Mouse (Mus musculus) hematopoietic stem cell, adult 5-6 weeks (primary cell): ENCODE data around the gene Wnt5b. TPM values are rescaled to one million over a fixed set of nuclear protein-coding genes. Genes with fewer than 3 reads are reported as not detected.

Experiments used
- ATAC-seq, 2 experiments: fragments of 125-278 bp in 1 of 2; replicated peaks in 1 of 2; 2 replicates each; pipeline ENCODE4 v1.8.0; 2016 to 2017; ENCODE audit warnings: inconsistent platforms in 2 of 2, mild to moderate bottlenecking in 2 of 2, moderate number of reproducible peaks in 2 of 2, low read depth in 1 of 2, moderate TSS enrichment in 1 of 2; ENCODE audit not compliant: low FRiP score in 2 of 2, poor library complexity in 2 of 2, severe bottlenecking in 2 of 2, insufficient read depth in 1 of 2, low TSS enrichment in 1 of 2
- total RNA-seq: library from RNA; stranded (forward); fragments of 172-1452, 232-1000 nt; gene quantifications from 2 replicates; pipeline ENCODE4 v1.2.3, GENCODE M21; 2017

The Wnt5b gene
- total RNA-seq, 1 experiment from 2014 or later = not detected

GRCm38 (mm10) chr6:119535867-119536266, 8.3 kb downstream of the Wnt5b start:
- no peak for ATAC-seq

GRCm38 (mm10) chr6:119533170-119533709, 10.9 kb downstream of the Wnt5b start:
- ATAC-seq = no peak

- peak; percentile 81 to 85 for ATAC-seq
Observed at GRCm38 (mm10) chr6:119529659-119530058, 14.5 kb downstream of the Wnt5b start.

- ATAC-seq = no peak
Observed at GRCm38 (mm10) chr6:119526498-119526897, 17.6 kb downstream of the Wnt5b start.

- peak; percentile 93 to 95 for ATAC-seq
Observed at GRCm38 (mm10) chr6:119521931-119522391, 22.2 kb downstream of the Wnt5b start.

GRCm38 (mm10) chr6:119521482-119521900, 22.7 kb downstream of the Wnt5b start:
- peak; percentile 15 to 18 for ATAC-seq

GRCm38 (mm10) chr6:119520731-119521130, 23.4 kb downstream of the Wnt5b start:
- no peak for ATAC-seq

GRCm38 (mm10) chr6:119514085-119514484, 30.1 kb downstream of the Wnt5b start:
- ATAC-seq = no peak

- no peak for ATAC-seq
Observed at GRCm38 (mm10) chr6:119513452-119513851, 30.7 kb downstream of the Wnt5b start.

GRCm38 (mm10) chr6:119512701-119513100, 31.4 kb downstream of the Wnt5b start:
- ATAC-seq = no peak

GRCm38 (mm10) chr6:119509437-119510037, 34.6 kb downstream of the Wnt5b start:
- no peak for ATAC-seq

- ATAC-seq = 0 out of 4 replicates have a peak, but pooled peaks of 1 of the 2 experiments have one; percentile 12
Observed at GRCm38 (mm10) chr6:119508634-119509375, 35.3 kb downstream of the Wnt5b start.

- no peak for ATAC-seq
Observed at GRCm38 (mm10) chr6:119508221-119508620, 35.9 kb downstream of the Wnt5b start.

GRCm38 (mm10) chr6:119505525-119506225, 38.5 kb downstream of the Wnt5b start:
- ATAC-seq = no peak

GRCm38 (mm10) chr6:119504756-119505155, 39.4 kb downstream of the Wnt5b start:
- no peak for ATAC-seq

GRCm38 (mm10) chr6:119502031-119502430, 42.1 kb downstream of the Wnt5b start:
- peak; percentile 50 to 55; a peak in 3 of 4 replicates for ATAC-seq

- no peak for ATAC-seq
Observed at GRCm38 (mm10) chr6:119500086-119500485, 44.1 kb downstream of the Wnt5b start.

GRCm38 (mm10) chr6:119499271-119499670, 44.9 kb downstream of the Wnt5b start:
- peak; percentile 86 to 91 for ATAC-seq
